Mouse (Mus musculus): ENCODE data around the gene Rps6ka5.

The Rps6ka5 gene

GRCm38 (mm10) chr12:100527753-100528152, 199.0 kb downstream of the Rps6ka5 start:
- peak; percentile 80 to 81 for DNase-seq

- peak; percentile 55 to 60 for DNase-seq
Observed at GRCm38 (mm10) chr12:100527241-100527640, 199.5 kb downstream of the Rps6ka5 start.

- no peak for DNase-seq
Observed at GRCm38 (mm10) chr12:100525939-100526338, 200.8 kb downstream of the Rps6ka5 start.

GRCm38 (mm10) chr12:100520794-100521186, 206.0 kb downstream of the Rps6ka5 start, which contains the start of gene Ttc7b:
Ttc7b (minus strand) TSS chr12:100520826.
- DNase-seq, result peak; percentile 59 to 74

GRCm38 (mm10) chr12:100520077-100520793, 206.5 kb downstream of the Rps6ka5 start:
- DNase-seq, result peak; percentile 64 to 65

- DNase-seq, result peak; percentile 28 to 42
Observed at GRCm38 (mm10) chr12:100519684-100520076, 207.1 kb downstream of the Rps6ka5 start.

GRCm38 (mm10) chr12:100517371-100517770, 209.4 kb downstream of the Rps6ka5 start:
- no peak for DNase-seq

- no peak for DNase-seq
Observed at GRCm38 (mm10) chr12:100516161-100516838, 210.5 kb downstream of the Rps6ka5 start.

GRCm38 (mm10) chr12:100515493-100515892, 211.3 kb downstream of the Rps6ka5 start:
- no peak for DNase-seq

- no peak for DNase-seq
Observed at GRCm38 (mm10) chr12:100514611-100515010, 212.2 kb downstream of the Rps6ka5 start.

GRCm38 (mm10) chr12:100513131-100513530, 213.7 kb downstream of the Rps6ka5 start:
- DNase-seq, result no peak

- no peak for DNase-seq
Observed at GRCm38 (mm10) chr12:100512641-100513040, 214.1 kb downstream of the Rps6ka5 start.

- DNase-seq, result no peak
Observed at GRCm38 (mm10) chr12:100509615-100510282, 217.0 kb downstream of the Rps6ka5 start.

GRCm38 (mm10) chr12:100508668-100509067, 218.1 kb downstream of the Rps6ka5 start:
- DNase-seq, result no peak

GRCm38 (mm10) chr12:100505484-100505883, 221.3 kb downstream of the Rps6ka5 start:
- DNase-seq, result no peak

- DNase-seq, result no peak
Observed at GRCm38 (mm10) chr12:100504585-100504984, 222.2 kb downstream of the Rps6ka5 start.

GRCm38 (mm10) chr12:100503659-100504058, 223.1 kb downstream of the Rps6ka5 start:
- no peak for DNase-seq

GRCm38 (mm10) chr12:100502544-100502943, 224.2 kb downstream of the Rps6ka5 start:
- DNase-seq, result no peak

GRCm38 (mm10) chr12:100501261-100501660, 225.5 kb downstream of the Rps6ka5 start:
- DNase-seq, result no peak

- no peak for DNase-seq
Observed at GRCm38 (mm10) chr12:100499469-100499868, 227.3 kb downstream of the Rps6ka5 start.
